Mouse (Mus musculus) kidney, adult 2 months (tissue): Measurements from ENCODE around the gene Scamp3.

Experiments used
- CTCF ChIP-seq: fragments of 200-500 bp; conservative IDR thresholded peaks from 2 replicates; pipeline ENCODE4 v1.5.1; 2011; ENCODE audit warnings: low read depth, mild to moderate bottlenecking, control low read depth, low read length, moderate library complexity, mixed read lengths; ENCODE audit not compliant: insufficient read depth, insufficient read length
- POLR2A ChIP-seq: fragments of 200-500 bp; IDR thresholded peaks from one replicate; pipeline ENCODE4 v1.6.1; 2011; ENCODE audit warnings: low read depth, low read length, control low read depth

GRCm38 (mm10) chr3:89163643-89164245 is 13.5 kb upstream of the Scamp3 start:
- TF ChIP-seq CTCF (no peak), POLR2A (no peak)
